ENCODE assay signal across 12 mouse cellular contexts in the genomic region with DNA sequence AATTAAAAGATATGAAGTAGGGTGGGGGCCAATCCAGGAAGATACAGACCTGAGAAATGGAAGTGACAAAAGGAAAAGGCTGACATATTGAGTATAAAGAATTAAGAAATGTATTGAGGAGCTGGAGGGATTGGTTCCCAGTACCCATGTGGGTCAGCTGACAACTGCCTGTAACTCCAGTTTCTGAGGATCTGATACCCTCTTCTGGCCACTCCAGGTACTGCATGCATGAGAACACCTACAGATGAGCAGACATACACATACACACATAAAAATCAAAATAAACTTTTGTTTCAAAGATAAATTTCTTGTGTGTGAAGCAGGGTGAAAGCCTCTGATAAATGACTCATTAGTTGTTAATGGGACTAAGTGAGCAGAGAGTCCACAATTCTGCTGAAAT.
DNase-seq lines count a peak whose midpoint lies in the region; ATAC-seq and TF ChIP-seq lines count a peak whose summit lies in the region.
"Had no signal": no experiment of that assay in that cellular context is flagged by ENCODE, and none has a peak within 500 bp of the region (broad histone marks: within the 10 kb centered on the region; RNA-seq: fewer than 3 reads in every experiment).

No protein-coding gene starts in this region.

- no peaks in the 10 kb centered on the region for H3K27me3 ChIP-seq in intestine, postnatal 0 days (replicated peaks; ENCODE audit: control insufficient read depth, insufficient read depth, low read length)
- no peaks in the 10 kb centered on the region for H3K27me3 ChIP-seq in intestine, embryonic 15.5 days (replicated peaks)
- no peaks in the 10 kb centered on the region for H3K27me3 ChIP-seq in ES-Bruce4 (ENCODE audit: control insufficient read depth, insufficient read depth, low read length, poor library complexity, severe bottlenecking)
- H3K27me3 ChIP-seq in neural tube, embryonic 15.5 days (replicated peaks) = no peaks in the 10 kb centered on the region
- no peaks in the 10 kb centered on the region for H3K27me3 ChIP-seq in hindbrain, embryonic 14.5 days (ENCODE audit: control insufficient read depth, insufficient read depth, low read length)
- H3K27me3 ChIP-seq: embryonic facial prominence, embryonic 12.5 days; liver, embryonic 15.5 days; neural tube, embryonic 12.5 days had no signal

- H3K9ac ChIP-seq in intestine, postnatal 0 days (ENCODE audit: low read depth, low read length) = no peak overlapping the region
- H3K9ac ChIP-seq in intestine, embryonic 15.5 days = no peak overlapping the region
- no peak overlapping the region for H3K9ac ChIP-seq in ES-Bruce4 (ENCODE audit: low read depth, poor library complexity, severe bottlenecking)
- H3K9ac ChIP-seq in neural tube, embryonic 15.5 days (replicated peaks) = no peak overlapping the region
- H3K9ac ChIP-seq in hindbrain, embryonic 14.5 days = no peak overlapping the region
- H3K9ac ChIP-seq: embryonic facial prominence, embryonic 12.5 days; liver, embryonic 15.5 days; neural tube, embryonic 12.5 days had no signal

- DNase-seq in 3T3-L1 (ENCODE audit: low read depth, low spot score) = peak; percentile 61
- no peak for DNase-seq in hindbrain, embryonic 14.5 days (ENCODE audit: low spot score)
- DNase-seq: gastrocnemius, postnatal 10 days had no signal

- no peak overlapping the region for H3K27ac ChIP-seq in intestine, postnatal 0 days (ENCODE audit: low read depth, low read length)
- no peak overlapping the region for H3K27ac ChIP-seq in intestine, embryonic 15.5 days
- no peak overlapping the region for H3K27ac ChIP-seq in ES-Bruce4 (ENCODE audit: insufficient read depth, low read length)
- H3K27ac ChIP-seq in neural tube, embryonic 15.5 days (replicated peaks) = no peak overlapping the region
- no peak overlapping the region for H3K27ac ChIP-seq in hindbrain, embryonic 14.5 days
- H3K27ac ChIP-seq: embryonic facial prominence, embryonic 12.5 days; liver, embryonic 15.5 days; neural tube, embryonic 12.5 days had no signal

- TF ChIP-seq EP300 in ES-Bruce4 (IDR thresholded peaks at IDR 0.05; ENCODE audit: insufficient read depth, low read depth, low read length) = no peak

- H3K4me1 ChIP-seq in intestine, postnatal 0 days (replicated peaks; ENCODE audit: control insufficient read depth, insufficient read depth, low read length) = no peaks in the 10 kb centered on the region
- H3K4me1 ChIP-seq in intestine, embryonic 15.5 days (replicated peaks) = no peaks in the 10 kb centered on the region
- no peaks in the 10 kb centered on the region for H3K4me1 ChIP-seq in ES-Bruce4 (ENCODE audit: control insufficient read depth, insufficient read depth, low read length)
- peaks cover 8% of the 10 kb centered on the region; the same call in 1 of the 2 replicates for H3K4me1 ChIP-seq in neural tube, embryonic 15.5 days
- H3K4me1 ChIP-seq in hindbrain, embryonic 14.5 days (replicated peaks; ENCODE audit: control insufficient read depth, insufficient read depth, low read length) = peaks cover 9% of the 10 kb centered on the region; the same call in 1 of the 2 replicates
- H3K4me1 ChIP-seq: embryonic facial prominence, embryonic 12.5 days; liver, embryonic 15.5 days; neural tube, embryonic 12.5 days had no signal

- no peak for ATAC-seq in intestine, postnatal 0 days
- no peak for ATAC-seq in intestine, embryonic 15.5 days
- peak; percentile 55; the same call in 1 of the 2 replicates for ATAC-seq in granulocyte monocyte progenitor cell, adult 5-6 weeks (replicated peaks; ENCODE audit: poor library complexity, severe bottlenecking)
- no peak for ATAC-seq in inflammation-experienced regulatory T-cells, adult 6 months
- ATAC-seq in neural tube, embryonic 15.5 days (ENCODE audit: low FRiP score) = no peak
- no peak for ATAC-seq in hindbrain, embryonic 14.5 days (ENCODE audit: low FRiP score)

- no peak overlapping the region for H3K4me3 ChIP-seq in intestine, postnatal 0 days (ENCODE audit: low read depth, low read length)
- H3K4me3 ChIP-seq in intestine, embryonic 15.5 days (replicated peaks) = no peak overlapping the region
- H3K4me3 ChIP-seq in ES-Bruce4 (ENCODE audit: low read depth, low read length) = no peak overlapping the region
- no peak overlapping the region for H3K4me3 ChIP-seq in neural tube, embryonic 15.5 days (replicated peaks)
- no peak overlapping the region for H3K4me3 ChIP-seq in hindbrain, embryonic 14.5 days (replicated peaks; ENCODE audit: low read length)
- H3K4me3 ChIP-seq: embryonic facial prominence, embryonic 12.5 days; liver, embryonic 15.5 days; neural tube, embryonic 12.5 days had no signal

- TF ChIP-seq CTCF in intestine, postnatal 0 days (IDR thresholded peaks at IDR 0.05; ENCODE audit: low read depth) = peak; percentile 61
- peak; percentile 45 for TF ChIP-seq CTCF in ES-Bruce4 (IDR thresholded peaks at IDR 0.05; ENCODE audit: low read depth, low read length)

- H3K9me3 ChIP-seq in intestine, postnatal 0 days (ENCODE audit: control insufficient read depth) = no peaks in the 10 kb centered on the region
- H3K9me3 ChIP-seq in intestine, embryonic 15.5 days = no peaks in the 10 kb centered on the region
- H3K9me3 ChIP-seq in ES-Bruce4 (replicated peaks; ENCODE audit: control insufficient read depth, insufficient read depth, low read length, poor library complexity, severe bottlenecking) = no peaks in the 10 kb centered on the region
- no peaks in the 10 kb centered on the region for H3K9me3 ChIP-seq in neural tube, embryonic 15.5 days (replicated peaks)
- no peaks in the 10 kb centered on the region for H3K9me3 ChIP-seq in hindbrain, embryonic 14.5 days (ENCODE audit: control insufficient read depth, low read length)
- H3K9me3 ChIP-seq: liver, embryonic 15.5 days; neural tube, embryonic 12.5 days had no signal

- TF ChIP-seq POLR2A in ES-Bruce4 (IDR thresholded peaks at IDR 0.05; ENCODE audit: insufficient read depth, low read length) = no peak

- H3K4me2 ChIP-seq in intestine, postnatal 0 days (replicated peaks; ENCODE audit: low read depth) = no peak overlapping the region
- H3K4me2 ChIP-seq in intestine, embryonic 15.5 days (replicated peaks) = no peak overlapping the region
- no peak overlapping the region for H3K4me2 ChIP-seq in neural tube, embryonic 15.5 days
- no peak overlapping the region for H3K4me2 ChIP-seq in hindbrain, embryonic 14.5 days (replicated peaks)
- H3K4me2 ChIP-seq: embryonic facial prominence, embryonic 12.5 days; liver, embryonic 15.5 days; neural tube, embryonic 12.5 days had no signal

- H3K36me3 ChIP-seq in intestine, postnatal 0 days (ENCODE audit: control insufficient read depth, insufficient read depth) = 0 out of 2 replicates have a peak, but pooled peaks cover 2% of the 10 kb centered on the region
- no peaks in the 10 kb centered on the region for H3K36me3 ChIP-seq in intestine, embryonic 15.5 days
- no peaks in the 10 kb centered on the region for H3K36me3 ChIP-seq in ES-Bruce4 (ENCODE audit: control insufficient read depth, insufficient read depth, low read length, poor library complexity, severe bottlenecking)
- no peaks in the 10 kb centered on the region for H3K36me3 ChIP-seq in neural tube, embryonic 15.5 days
- H3K36me3 ChIP-seq in hindbrain, embryonic 14.5 days (replicated peaks; ENCODE audit: control insufficient read depth, insufficient read depth) = no peaks in the 10 kb centered on the region
- H3K36me3 ChIP-seq: embryonic facial prominence, embryonic 12.5 days; liver, embryonic 15.5 days; neural tube, embryonic 12.5 days had no signal
